Mouse (Mus musculus) heart, embryonic 15.5 days (tissue): ENCODE results near the gene Osbpl10. TPM values are rescaled to one million over a fixed set of nuclear protein-coding genes. Genes with fewer than 3 reads are reported as not detected.

Experiments used
- ATAC-seq: fragments of 200-750 bp; cut with Nextera tagmentation; replicated peaks from 2 replicates; pipeline ENCODE4 v1.8.0; 2017; ENCODE audit warnings: low read depth, moderate TSS enrichment; ENCODE audit not compliant: insufficient number of reproducible peaks, insufficient read depth, low FRiP score
- H3K27ac ChIP-seq: fragments of 300-500 bp; sonication (generic); 2 replicates; pipeline ENCODE4 v1.5.1; 2015; ENCODE audit warnings: mild to moderate bottlenecking, inconsistent platforms
- H3K27me3 ChIP-seq: fragments of 300-500 bp; sonication (generic); 2 replicates; pipeline ENCODE4 v1.6.1; 2015; ENCODE audit warnings: inconsistent platforms
- H3K36me3 ChIP-seq: fragments of 300-500 bp; sonication (generic); 2 replicates; pipeline ENCODE4 v1.6.1; 2015; ENCODE audit warnings: mild to moderate bottlenecking, inconsistent platforms
- H3K4me1 ChIP-seq: fragments of 300-500 bp; sonication (generic); replicated peaks from 2 replicates; pipeline ENCODE4 v1.6.1; 2015; ENCODE audit warnings: inconsistent platforms
- H3K4me2 ChIP-seq: fragments of 300-500 bp; sonication (generic); 2 replicates; pipeline ENCODE4 v1.6.1; 2015; ENCODE audit warnings: inconsistent platforms, mild to moderate bottlenecking, moderate library complexity
- H3K4me3 ChIP-seq: fragments of 300-500 bp; sonication (generic); 2 replicates; pipeline ENCODE4 v1.5.1; 2015; ENCODE audit warnings: mild to moderate bottlenecking, inconsistent platforms
- H3K9ac ChIP-seq: fragments of 300-500 bp; sonication (generic); 2 replicates; pipeline ENCODE4 v1.6.1; 2015; ENCODE audit warnings: mild to moderate bottlenecking, inconsistent platforms
- H3K9me3 ChIP-seq: fragments of 300-500 bp; sonication (generic); replicated peaks from 2 replicates; pipeline ENCODE4 v1.6.1; 2016; ENCODE audit warnings: inconsistent platforms
- WGBS: fragments of 180-500 bp; shearing (Covaris S2); methylation state at CpG from one replicate; pipeline ENCODE4 v1.1.7; 2015; ENCODE audit warnings: mixed read lengths; 5-methylcytosine and 5-hydroxymethylcytosine counted together
- polyA plus RNA-seq: library from polyadenylated mRNA; unstranded; fragments of >200 nt; fragmentation: Nextera tagmentation; extraction: Ambion mirVana; gene quantifications from 2 replicates; pipeline ENCODE4 v1.2.1, GENCODE M21; 2015

The Osbpl10 gene
- polyA plus RNA-seq, 1 experiment from 2014 or later = 1.3 TPM

GRCm38 (mm10) chr9:115139597-115140332 lies 161.4 kb downstream of the Osbpl10 start:
- no peak for ATAC-seq
- 75% methylated on average over 14 of the region's 14 CpGs for WGBS

GRCm38 (mm10) chr9:115147141-115147540 lies 168.8 kb downstream of the Osbpl10 start:
- no peak overlapping the region for H3K27ac ChIP-seq
- no peak overlapping the region for H3K4me3 ChIP-seq
- 87% methylated on average over 5 of the region's 5 CpGs for WGBS
- no peak overlapping the region for H3K4me2 ChIP-seq
- no peaks in the 10 kb centered on the region for H3K9me3 ChIP-seq
- H3K36me3 ChIP-seq = no peaks in the 10 kb centered on the region; the same call in 1 of the 2 replicates
- no peaks in the 10 kb centered on the region for H3K27me3 ChIP-seq
- peaks cover 8% of the 10 kb centered on the region; the same call in 1 of the 2 replicates for H3K4me1 ChIP-seq
- no peak for ATAC-seq
- no peak overlapping the region for H3K9ac ChIP-seq

More at GRCm38 (mm10) chr9:115139597-115140332, 161.4 kb downstream of the Osbpl10 start:
- Histone ChIP-seq H3K4me1 (peaks cover 8% of the 10 kb centered on the region; the same call in 1 of the 2 replicates), H3K27me3 (no peaks in the 10 kb centered on the region), H3K4me3 (no peak overlapping the region), H3K4me2 (no peak overlapping the region), H3K9ac (no peak overlapping the region), H3K27ac (no peak overlapping the region), H3K36me3 (no peaks in the 10 kb centered on the region), H3K9me3 (no peaks in the 10 kb centered on the region)

GRCm38 (mm10) chr9:115147586-115148355 lies 169.4 kb downstream of the Osbpl10 start:
- Histone ChIP-seq H3K27me3 (no peaks in the 10 kb centered on the region), H3K9me3 (no peaks in the 10 kb centered on the region), H3K4me3 (no peak overlapping the region), H3K4me2 (no peak overlapping the region), H3K36me3 (no peaks in the 10 kb centered on the region; the same call in 1 of the 2 replicates), H3K27ac (no peak overlapping the region), H3K9ac (no peak overlapping the region), H3K4me1 (peaks cover 8% of the 10 kb centered on the region; the same call in 1 of the 2 replicates)
- no peak for ATAC-seq
- WGBS = 79% methylated on average over 13 of the region's 13 CpGs

- Histone ChIP-seq H3K4me3 (no peak overlapping the region), H3K36me3 (no peaks in the 10 kb centered on the region; the same call in 1 of the 2 replicates), H3K27ac (no peak overlapping the region), H3K27me3 (no peaks in the 10 kb centered on the region), H3K4me1 (peaks cover 5% of the 10 kb centered on the region; the same call in 1 of the 2 replicates), H3K9ac (no peak overlapping the region), H3K9me3 (no peaks in the 10 kb centered on the region), H3K4me2 (no peak overlapping the region)
- 79% methylated on average over 18 of the region's 18 CpGs for WGBS
- ATAC-seq = no peak
Measured at GRCm38 (mm10) chr9:115149011-115149756, 170.8 kb downstream of the Osbpl10 start.

- H3K4me1 ChIP-seq = peaks cover 21% of the 10 kb centered on the region
Measured at GRCm38 (mm10) chr9:115161591-115161990, 183.2 kb downstream of the Osbpl10 start.

GRCm38 (mm10) chr9:115163031-115163430 lies 184.7 kb downstream of the Osbpl10 start:
- peak; percentile 14; the same call in 1 of the 2 replicates for ATAC-seq
- H3K9ac ChIP-seq = no peak overlapping the region
- H3K27me3 ChIP-seq = no peaks in the 10 kb centered on the region
- peaks cover 21% of the 10 kb centered on the region for H3K4me1 ChIP-seq
- H3K27ac ChIP-seq = no peak overlapping the region
- H3K4me3 ChIP-seq = no peak overlapping the region
- no peaks in the 10 kb centered on the region for H3K36me3 ChIP-seq
- no peak overlapping the region for H3K4me2 ChIP-seq
- H3K9me3 ChIP-seq = no peaks in the 10 kb centered on the region
- WGBS = 32% methylated on average over 5 of the region's 5 CpGs

More at GRCm38 (mm10) chr9:115161591-115161990, 183.2 kb downstream of the Osbpl10 start:
- Histone ChIP-seq H3K9ac (no peak overlapping the region), H3K9me3 (no peaks in the 10 kb centered on the region), H3K4me2 (no peak overlapping the region), H3K36me3 (no peaks in the 10 kb centered on the region), H3K27ac (0 out of 2 replicates have a peak overlapping the region, but pooled peaks have one; percentile 6), H3K4me3 (no peak overlapping the region), H3K27me3 (no peaks in the 10 kb centered on the region)
- no peak for ATAC-seq
- WGBS = 63% methylated on average over 5 of the region's 5 CpGs

DNA sequence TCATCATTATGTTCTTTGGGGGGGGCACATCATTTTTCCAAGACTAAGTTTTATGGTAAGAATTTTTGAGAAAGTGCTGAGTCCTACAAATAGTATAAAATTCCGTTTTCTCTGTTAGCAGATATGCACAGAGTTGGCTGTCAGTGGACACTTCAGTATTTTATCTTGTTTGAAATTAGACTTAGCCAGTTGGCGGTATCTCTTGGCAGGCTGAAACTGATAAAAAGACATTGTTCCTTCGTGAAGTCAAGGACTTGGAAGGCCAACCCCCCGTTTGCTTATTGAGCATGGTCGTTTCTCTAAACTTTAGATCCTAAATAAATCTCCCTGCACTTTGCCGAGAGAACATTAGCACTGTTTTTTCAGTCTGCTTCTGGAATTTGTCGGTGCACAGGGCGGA lies 185.3 kb downstream of the Osbpl10 start:
- Histone ChIP-seq H3K36me3 (no peaks in the 10 kb centered on the region), H3K4me1 (peaks cover 21% of the 10 kb centered on the region), H3K4me3 (no peak overlapping the region), H3K27me3 (no peaks in the 10 kb centered on the region), H3K9ac (no peak overlapping the region), H3K27ac (0 out of 2 replicates have a peak overlapping the region, but pooled peaks have one; percentile 33), H3K4me2 (peak overlapping the region; percentile 1; the same call in 1 of the 2 replicates), H3K9me3 (no peaks in the 10 kb centered on the region)
- no peak for ATAC-seq
- 17% methylated on average over 8 of the region's 8 CpGs for WGBS

DNA sequence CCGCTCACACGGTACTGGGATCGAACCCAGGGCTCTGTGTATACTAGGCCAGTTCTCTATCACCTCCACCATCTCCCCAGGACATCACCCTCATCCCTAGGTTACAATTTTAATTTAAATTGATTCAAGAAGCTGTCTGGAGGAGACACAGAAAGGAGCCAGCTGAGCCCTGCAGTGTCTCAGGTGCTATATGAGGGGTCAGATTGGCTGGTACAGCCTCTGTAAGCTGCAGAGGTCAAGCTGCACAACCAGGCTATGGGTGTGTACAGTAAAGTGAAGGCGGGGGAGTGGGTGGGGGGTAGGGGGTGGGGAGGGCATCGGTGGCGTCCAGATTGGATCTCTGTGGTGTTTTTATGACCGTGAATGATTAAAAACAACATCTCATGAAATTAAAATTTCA lies 186.0 kb downstream of the Osbpl10 start:
- WGBS = 79% methylated on average over 7 of the region's 7 CpGs
- ATAC-seq = no peak
- H3K9ac ChIP-seq = no peak overlapping the region
- no peaks in the 10 kb centered on the region for H3K27me3 ChIP-seq
- peaks cover 21% of the 10 kb centered on the region for H3K4me1 ChIP-seq
- no peak overlapping the region for H3K4me2 ChIP-seq
- no peaks in the 10 kb centered on the region for H3K36me3 ChIP-seq
- H3K27ac ChIP-seq = no peak overlapping the region
- no peak overlapping the region for H3K4me3 ChIP-seq
- H3K9me3 ChIP-seq = no peaks in the 10 kb centered on the region

GRCm38 (mm10) chr9:115165996-115166395 lies 187.6 kb downstream of the Osbpl10 start:
- no peaks in the 10 kb centered on the region for H3K27me3 ChIP-seq
- ATAC-seq = no peak
- WGBS = 43% methylated on average over 8 of the region's 8 CpGs

GRCm38 (mm10) chr9:115169591-115169990 lies 191.2 kb downstream of the Osbpl10 start:
- H3K9ac ChIP-seq = no peak overlapping the region
- ATAC-seq = no peak
- peaks cover 9% of the 10 kb centered on the region; the same call in 1 of the 2 replicates for H3K4me1 ChIP-seq
- H3K9me3 ChIP-seq = no peaks in the 10 kb centered on the region
- H3K4me3 ChIP-seq = no peak overlapping the region
- H3K27me3 ChIP-seq = no peaks in the 10 kb centered on the region
- H3K4me2 ChIP-seq = no peak overlapping the region
- H3K27ac ChIP-seq = no peak overlapping the region
- H3K36me3 ChIP-seq = no peaks in the 10 kb centered on the region
- WGBS = 86% methylated on average over 13 of the region's 13 CpGs

More at GRCm38 (mm10) chr9:115165996-115166395, 187.6 kb downstream of the Osbpl10 start:
- no peaks in the 10 kb centered on the region for H3K9me3 ChIP-seq
- no peak overlapping the region for H3K4me2 ChIP-seq
- peaks cover 21% of the 10 kb centered on the region for H3K4me1 ChIP-seq
- H3K4me3 ChIP-seq = no peak overlapping the region
- H3K36me3 ChIP-seq = no peaks in the 10 kb centered on the region
- no peak overlapping the region for H3K9ac ChIP-seq
- H3K27ac ChIP-seq = no peak overlapping the region

GRCm38 (mm10) chr9:115172096-115172495 lies 193.7 kb downstream of the Osbpl10 start:
- Histone ChIP-seq H3K4me3 (no peak overlapping the region), H3K27me3 (no peaks in the 10 kb centered on the region), H3K4me2 (no peak overlapping the region), H3K36me3 (no peaks in the 10 kb centered on the region), H3K4me1 (no peaks in the 10 kb centered on the region), H3K27ac (no peak overlapping the region), H3K9ac (no peak overlapping the region), H3K9me3 (no peaks in the 10 kb centered on the region)
- 87% methylated on average over 6 of the region's 6 CpGs for WGBS
- ATAC-seq = no peak
